Mouse (Mus musculus): ENCODE measurements around the gene Hdgf. TPM values are rescaled to one million over a fixed set of nuclear protein-coding genes. Genes with fewer than 3 reads are reported as not detected.

Hdgf gene
- total RNA-seq, 2 experiments from 2014 or later: 302 to 338 TPM

Other genes starting within 250 kb of the Hdgf start
- not detected in 2 replicates for gene Lrrc71, start 157.7 kb upstream of the Hdgf start, total RNA-seq (2014; fragmentation: Nextera tagmentation)
- gene Lrrc71, start 157.7 kb upstream of the Hdgf start, total RNA-seq (2017): not detected in 2 replicates
- not detected in 2 replicates for gene Ntrk1, start 111.2 kb upstream of the Hdgf start, total RNA-seq (2014; fragmentation: Nextera tagmentation)
- not detected in 2 replicates for gene Ntrk1, start 111.2 kb upstream of the Hdgf start, total RNA-seq (2017)
- gene Insrr, start 109.4 kb upstream of the Hdgf start, total RNA-seq (2014; fragmentation: Nextera tagmentation): not detected in 2 replicates
- gene Insrr, start 109.4 kb upstream of the Hdgf start, total RNA-seq (2017): not detected in 2 replicates
- 1.8 and 9.6 TPM in 2 replicates for gene Pear1, start 82.0 kb upstream of the Hdgf start, total RNA-seq (2014; fragmentation: Nextera tagmentation)
- 0.57 and 1.0 TPM in 2 replicates for gene Pear1, start 82.0 kb upstream of the Hdgf start, total RNA-seq (2017)
- gene Sh2d2a, start 59.6 kb upstream of the Hdgf start, total RNA-seq (2014; fragmentation: Nextera tagmentation): not detected in 2 replicates
- gene Sh2d2a, start 59.6 kb upstream of the Hdgf start, total RNA-seq (2017): 0.10 TPM in 1 of 2 replicates, not detected in the other
- 25.9 and 35.4 TPM in 2 replicates for gene Prcc, start 20.7 kb upstream of the Hdgf start, total RNA-seq (2014; fragmentation: Nextera tagmentation)
- 29.6 and 33.4 TPM in 2 replicates for gene Prcc, start 20.7 kb upstream of the Hdgf start, total RNA-seq (2017)
- 165 and 169 TPM in 2 replicates for gene Mrpl24, start 13.2 kb downstream of the Hdgf start, total RNA-seq (2014; fragmentation: Nextera tagmentation)
- 112 and 134 TPM in 2 replicates for gene Mrpl24, start 13.2 kb downstream of the Hdgf start, total RNA-seq (2017)
- gene Isg20l2, start 24.0 kb downstream of the Hdgf start, total RNA-seq (2014; fragmentation: Nextera tagmentation): 49.5 and 63.1 TPM in 2 replicates
- 45.7 and 51.4 TPM in 2 replicates for gene Isg20l2, start 24.0 kb downstream of the Hdgf start, total RNA-seq (2017)
- gene Rrnad1, start 24.4 kb downstream of the Hdgf start, total RNA-seq (2014; fragmentation: Nextera tagmentation): 20.7 and 30.7 TPM in 2 replicates
- gene Rrnad1, start 24.4 kb downstream of the Hdgf start, total RNA-seq (2017): 13.6 and 13.8 TPM in 2 replicates
- not detected in 2 replicates for gene Crabp2, start 42.3 kb downstream of the Hdgf start, total RNA-seq (2014; fragmentation: Nextera tagmentation)
- gene Crabp2, start 42.3 kb downstream of the Hdgf start, total RNA-seq (2017): not detected in 2 replicates
- not detected in 2 replicates for gene Nes, start 64.8 kb downstream of the Hdgf start, total RNA-seq (2014; fragmentation: Nextera tagmentation)
- 0.05 TPM in 1 of 2 replicates, not detected in the other for gene Nes, start 64.8 kb downstream of the Hdgf start, total RNA-seq (2017)
- gene Bcan, start 93.9 kb downstream of the Hdgf start, total RNA-seq (2014; fragmentation: Nextera tagmentation): not detected in 2 replicates
- gene Bcan, start 93.9 kb downstream of the Hdgf start, total RNA-seq (2017): not detected in 2 replicates
- not detected in 2 replicates for gene Hapln2, start 121.3 kb downstream of the Hdgf start, total RNA-seq (2014; fragmentation: Nextera tagmentation)
- not detected in 2 replicates for gene Hapln2, start 121.3 kb downstream of the Hdgf start, total RNA-seq (2017)
- gene Gpatch4, start 136.8 kb downstream of the Hdgf start, total RNA-seq (2014; fragmentation: Nextera tagmentation): 45.8 and 50.5 TPM in 2 replicates
- gene Gpatch4, start 136.8 kb downstream of the Hdgf start, total RNA-seq (2017): 39.6 and 40.8 TPM in 2 replicates
- 73.8 and 84.3 TPM in 2 replicates for gene Naxe, start 152.2 kb downstream of the Hdgf start, total RNA-seq (2014; fragmentation: Nextera tagmentation)
- 34.3 and 36.1 TPM in 2 replicates for gene Naxe, start 152.2 kb downstream of the Hdgf start, total RNA-seq (2017)
- gene Ttc24, start 172.0 kb downstream of the Hdgf start, total RNA-seq (2014; fragmentation: Nextera tagmentation): not detected in 2 replicates
- not detected in 2 replicates for gene Ttc24, start 172.0 kb downstream of the Hdgf start, total RNA-seq (2017)
- 5.9 and 9.9 TPM in 2 replicates for gene Iqgap3, start 175.7 kb downstream of the Hdgf start, total RNA-seq (2014; fragmentation: Nextera tagmentation)
- 19.5 and 19.9 TPM in 2 replicates for gene Iqgap3, start 175.7 kb downstream of the Hdgf start, total RNA-seq (2017)
- gene Mef2d, start 236.1 kb downstream of the Hdgf start, total RNA-seq (2014; fragmentation: Nextera tagmentation): 119 and 132 TPM in 2 replicates
- gene Mef2d, start 236.1 kb downstream of the Hdgf start, total RNA-seq (2017): 42.4 and 52.4 TPM in 2 replicates

Measured in granulocyte monocyte progenitor cell, adult 5-6 weeks (primary cell).